Mouse (Mus musculus): ENCODE data around the gene Nnat. TPM values are rescaled to one million over a fixed set of nuclear protein-coding genes. Genes with fewer than 3 reads are reported as not detected.

Gene Nnat
- polyA plus RNA-seq, 1 experiment from 2014 or later, result 227 TPM

DNA sequence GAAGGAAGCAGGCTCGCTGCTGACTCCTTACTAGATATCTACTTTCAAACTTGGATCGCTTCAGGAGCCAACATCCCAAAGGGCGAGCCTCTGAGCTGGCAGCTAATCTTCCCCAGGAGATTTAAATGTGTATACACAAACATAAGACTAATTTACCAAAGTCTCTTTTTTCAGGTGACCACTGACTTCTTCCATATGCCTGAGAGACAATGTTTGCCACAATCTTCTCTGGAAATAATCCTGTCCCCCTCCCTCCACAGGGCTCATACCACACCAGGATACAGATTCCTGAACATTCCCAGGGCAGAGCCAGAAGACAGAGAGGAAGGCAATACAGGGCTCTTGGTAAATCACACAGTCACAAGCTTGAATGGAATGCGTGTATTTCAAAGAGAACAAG is 4.8 kb downstream of the Nnat start:
- Histone ChIP-seq H3K9ac (replicated peaks; ENCODE audit: low read length) (0 out of 2 replicates have a peak overlapping the region, but pooled peaks have one; percentile 93), H3K27ac (ENCODE audit: low read length) (no peak overlapping the region), H3K9me3 (ENCODE audit: low read length) (peaks cover 16% of the 10 kb centered on the region), H3K4me2 (replicated peaks; ENCODE audit: low read depth, low read length) (peak overlapping the region; percentile 89; the same call in 1 of the 2 replicates), H3K4me3 (ENCODE audit: low read length) (peak overlapping the region; percentile 95; the same call in 1 of the 2 replicates), H3K4me1 (ENCODE audit: insufficient read depth, low read length) (peaks cover 23% of the 10 kb centered on the region), H3K27me3 (ENCODE audit: insufficient read depth, low read length) (no peaks in the 10 kb centered on the region), H3K36me3 (ENCODE audit: insufficient read depth, low read length) (peaks cover 31% of the 10 kb centered on the region)
- no peak for ATAC-seq (ENCODE audit: low FRiP score, low TSS enrichment)
- WGBS, result 76% methylated on average over 4 of the region's 4 CpGs

DNA sequence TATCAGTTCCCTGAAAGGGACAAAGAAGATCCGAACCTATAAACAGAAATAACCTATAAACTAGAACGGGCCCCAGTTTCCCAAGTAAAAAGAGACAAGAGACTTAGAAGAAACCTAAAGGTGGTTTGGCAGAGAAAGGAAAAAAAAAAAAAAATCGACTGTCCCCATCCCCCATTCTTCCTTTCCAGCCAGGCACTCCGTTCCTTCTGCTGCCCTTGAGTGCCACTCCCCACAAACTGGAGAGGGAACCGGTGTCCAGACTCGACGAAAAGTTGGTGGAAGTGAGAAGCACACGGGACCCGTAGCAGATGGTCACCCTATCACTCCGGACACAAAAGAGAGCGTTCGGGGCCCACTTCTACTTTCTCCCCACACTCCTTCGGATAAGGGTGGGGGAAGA is 5.6 kb downstream of the Nnat start:
- no peak for ATAC-seq (ENCODE audit: low FRiP score, low TSS enrichment)
- peak overlapping the region; percentile 96; the same call in 1 of the 2 replicates for H3K27ac ChIP-seq (ENCODE audit: low read length)
- H3K4me2 ChIP-seq (replicated peaks; ENCODE audit: low read depth, low read length), result peak overlapping the region; percentile 89
- H3K4me1 ChIP-seq (ENCODE audit: insufficient read depth, low read length), result peaks cover 23% of the 10 kb centered on the region
- peaks cover 23% of the 10 kb centered on the region for H3K36me3 ChIP-seq (ENCODE audit: insufficient read depth, low read length)
- WGBS, result 5% methylated on average over 13 of the region's 13 CpGs
- H3K27me3 ChIP-seq (ENCODE audit: insufficient read depth, low read length), result no peaks in the 10 kb centered on the region
- peaks cover 9% of the 10 kb centered on the region for H3K9me3 ChIP-seq (ENCODE audit: low read length)
- peak overlapping the region; percentile 93 for H3K9ac ChIP-seq (replicated peaks; ENCODE audit: low read length)
- peak overlapping the region; percentile 95 for H3K4me3 ChIP-seq (ENCODE audit: low read length)

DNA sequence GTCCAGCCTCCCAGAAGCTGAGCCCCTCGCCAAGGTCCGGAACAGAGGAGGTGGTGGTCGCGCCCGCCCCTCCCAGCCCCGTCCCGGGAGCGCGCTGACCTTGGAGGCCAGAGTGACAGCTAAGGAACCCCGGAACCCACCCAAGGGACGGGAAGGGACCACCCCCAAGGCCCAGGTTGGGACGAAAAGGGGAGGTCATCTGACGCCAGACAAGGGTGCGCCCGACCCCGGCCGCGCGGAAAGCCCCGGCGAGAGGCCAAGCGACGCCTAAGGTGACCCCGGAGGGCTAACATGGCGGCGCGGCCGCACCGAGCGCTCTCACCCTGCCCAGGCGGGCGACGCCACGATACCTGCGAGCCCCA is 6.0 kb downstream of the Nnat start:
- Histone ChIP-seq H3K27me3 (ENCODE audit: insufficient read depth, low read length) (no peaks in the 10 kb centered on the region), H3K27ac (ENCODE audit: low read length) (peak overlapping the region; percentile 96), H3K4me2 (replicated peaks; ENCODE audit: low read depth, low read length) (peak overlapping the region; percentile 89), H3K4me1 (ENCODE audit: insufficient read depth, low read length) (peaks cover 23% of the 10 kb centered on the region), H3K9ac (replicated peaks; ENCODE audit: low read length) (peak overlapping the region; percentile 93), H3K36me3 (ENCODE audit: insufficient read depth, low read length) (peaks cover 23% of the 10 kb centered on the region), H3K9me3 (ENCODE audit: low read length) (peaks cover 9% of the 10 kb centered on the region), H3K4me3 (ENCODE audit: low read length) (peak overlapping the region; percentile 95)
- WGBS, result under 1% methylated on average over 33 of the region's 35 CpGs
- ATAC-seq (ENCODE audit: low FRiP score, low TSS enrichment), result no peak; the same call in 1 of the 2 replicates

DNA sequence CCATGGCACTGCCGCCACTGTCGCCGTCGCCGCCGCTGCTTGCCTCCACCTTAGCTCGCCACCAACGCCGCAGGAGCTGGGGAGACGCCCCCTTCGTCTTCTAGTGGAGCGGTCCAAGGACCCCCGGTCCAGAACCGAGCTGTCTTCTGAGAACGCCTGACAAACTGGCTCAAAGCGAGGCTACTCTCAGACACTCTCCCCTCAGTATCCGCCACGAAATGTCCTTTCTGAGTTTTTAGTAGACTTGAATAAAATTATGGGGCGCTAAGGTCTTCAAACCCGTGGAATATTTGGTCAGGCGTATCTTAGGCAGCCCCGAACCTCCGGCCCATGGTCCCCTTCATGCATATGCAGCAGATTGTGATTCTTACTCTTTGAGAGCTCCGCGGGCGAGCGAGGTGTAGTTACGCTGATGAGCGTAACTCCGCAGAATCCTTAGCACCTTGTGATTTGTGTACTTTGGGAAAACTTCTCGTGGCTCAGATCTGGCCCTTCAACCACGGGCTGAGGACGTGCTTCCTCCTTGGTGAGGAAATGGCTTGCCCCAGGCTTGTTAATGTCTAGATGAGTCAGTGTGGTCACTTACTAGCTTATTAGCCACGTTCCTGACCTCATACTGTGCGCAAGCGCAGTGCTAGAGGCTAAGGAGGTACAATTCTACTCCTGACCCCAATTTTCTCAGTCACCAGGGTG is 6.5 kb downstream of the Nnat start:
- Histone ChIP-seq H3K36me3 (ENCODE audit: insufficient read depth, low read length) (peaks cover 18% of the 10 kb centered on the region), H3K4me2 (replicated peaks; ENCODE audit: low read depth, low read length) (peak overlapping the region; percentile 89), H3K9ac (replicated peaks; ENCODE audit: low read length) (peak overlapping the region; percentile 93), H3K27ac (ENCODE audit: low read length) (peak overlapping the region; percentile 96), H3K4me3 (ENCODE audit: low read length) (peak overlapping the region; percentile 95), H3K27me3 (ENCODE audit: insufficient read depth, low read length) (no peaks in the 10 kb centered on the region), H3K9me3 (ENCODE audit: low read length) (peaks cover 4% of the 10 kb centered on the region), H3K4me1 (ENCODE audit: insufficient read depth, low read length) (peaks cover 22% of the 10 kb centered on the region)
- under 1% methylated on average over 36 of the region's 36 CpGs for WGBS
- peak; percentile 82 for ATAC-seq (ENCODE audit: low FRiP score, low TSS enrichment)

DNA sequence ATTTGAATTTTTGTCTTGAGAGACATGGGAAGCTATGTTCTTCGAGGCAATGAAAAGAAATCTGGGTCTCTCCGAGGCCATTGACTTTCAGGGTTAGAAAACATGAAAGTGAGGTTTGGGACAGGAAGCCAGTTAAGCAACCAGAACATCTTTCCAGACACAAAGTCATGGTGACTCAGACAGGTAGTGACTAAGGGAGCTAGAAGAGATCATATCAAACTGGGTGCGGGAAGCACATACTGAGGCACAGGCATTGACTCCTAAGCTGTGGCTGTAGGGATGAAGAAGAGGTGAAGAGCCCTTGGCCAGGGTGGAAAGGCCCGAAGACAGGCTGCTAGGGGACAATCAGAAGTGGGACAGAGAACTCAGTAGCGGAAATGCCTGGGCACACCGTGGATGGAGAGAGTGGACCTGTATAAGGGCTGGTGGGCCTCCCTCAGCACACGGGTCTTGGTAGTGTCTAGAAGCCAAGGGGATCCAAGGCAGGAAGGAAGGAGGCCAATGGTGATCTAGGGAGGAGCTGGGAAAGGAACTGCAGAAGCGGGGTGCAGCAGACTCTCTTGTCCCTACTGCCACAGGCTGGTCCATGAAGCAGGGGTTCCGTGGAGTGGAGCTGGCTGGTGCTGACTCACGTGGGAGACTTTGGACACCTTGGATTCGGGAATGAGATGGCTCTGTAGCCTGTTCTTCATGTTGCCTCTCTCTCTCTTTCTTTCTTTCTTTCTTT is 7.5 kb downstream of the Nnat start:
- no peak for ATAC-seq (ENCODE audit: low FRiP score, low TSS enrichment)
- Histone ChIP-seq H3K4me3 (ENCODE audit: low read length) (peak overlapping the region; percentile 95), H3K36me3 (ENCODE audit: insufficient read depth, low read length) (peaks cover 8% of the 10 kb centered on the region), H3K9ac (replicated peaks; ENCODE audit: low read length) (peak overlapping the region; percentile 93), H3K27me3 (ENCODE audit: insufficient read depth, low read length) (no peaks in the 10 kb centered on the region), H3K4me2 (replicated peaks; ENCODE audit: low read depth, low read length) (peak overlapping the region; percentile 89), H3K9me3 (ENCODE audit: low read length) (no peaks in the 10 kb centered on the region; the same call in 1 of the 2 replicates), H3K27ac (ENCODE audit: low read length) (no peak overlapping the region; the same call in 1 of the 2 replicates), H3K4me1 (ENCODE audit: insufficient read depth, low read length) (peaks cover 18% of the 10 kb centered on the region)
- WGBS, result 84% methylated on average over 11 of the region's 11 CpGs

DNA sequence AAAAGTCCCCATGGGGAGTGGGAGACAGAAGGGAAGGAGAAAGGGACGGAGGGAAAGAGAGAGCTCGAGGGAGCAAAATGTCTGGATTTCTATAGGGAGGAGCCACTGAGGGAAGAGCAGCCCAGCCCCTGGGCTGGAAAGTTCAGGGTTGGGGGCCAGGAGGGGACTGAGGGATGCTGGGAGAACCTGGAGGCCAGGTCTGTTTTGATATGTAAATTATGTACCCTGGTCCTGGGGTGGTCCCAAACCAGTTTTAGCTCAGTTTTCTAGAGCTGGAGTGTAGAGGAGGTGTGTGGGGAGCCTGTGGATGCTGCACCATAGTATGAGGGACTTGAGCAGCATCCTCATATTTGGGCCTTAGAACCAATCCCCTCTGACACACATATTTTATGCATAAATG is 9.0 kb downstream of the Nnat start:
- Histone ChIP-seq H3K4me2 (replicated peaks; ENCODE audit: low read depth, low read length) (no peak overlapping the region), H3K27ac (ENCODE audit: low read length) (no peak overlapping the region), H3K4me1 (ENCODE audit: insufficient read depth, low read length) (peaks cover 18% of the 10 kb centered on the region), H3K36me3 (ENCODE audit: insufficient read depth, low read length) (no peaks in the 10 kb centered on the region; the same call in 1 of the 2 replicates), H3K9ac (replicated peaks; ENCODE audit: low read length) (no peak overlapping the region), H3K9me3 (ENCODE audit: low read length) (no peaks in the 10 kb centered on the region), H3K4me3 (ENCODE audit: low read length) (no peak overlapping the region), H3K27me3 (ENCODE audit: insufficient read depth, low read length) (no peaks in the 10 kb centered on the region)
- ATAC-seq (ENCODE audit: low FRiP score, low TSS enrichment), result no peak
- 33% methylated on average over 2 of the region's 2 CpGs for WGBS

DNA sequence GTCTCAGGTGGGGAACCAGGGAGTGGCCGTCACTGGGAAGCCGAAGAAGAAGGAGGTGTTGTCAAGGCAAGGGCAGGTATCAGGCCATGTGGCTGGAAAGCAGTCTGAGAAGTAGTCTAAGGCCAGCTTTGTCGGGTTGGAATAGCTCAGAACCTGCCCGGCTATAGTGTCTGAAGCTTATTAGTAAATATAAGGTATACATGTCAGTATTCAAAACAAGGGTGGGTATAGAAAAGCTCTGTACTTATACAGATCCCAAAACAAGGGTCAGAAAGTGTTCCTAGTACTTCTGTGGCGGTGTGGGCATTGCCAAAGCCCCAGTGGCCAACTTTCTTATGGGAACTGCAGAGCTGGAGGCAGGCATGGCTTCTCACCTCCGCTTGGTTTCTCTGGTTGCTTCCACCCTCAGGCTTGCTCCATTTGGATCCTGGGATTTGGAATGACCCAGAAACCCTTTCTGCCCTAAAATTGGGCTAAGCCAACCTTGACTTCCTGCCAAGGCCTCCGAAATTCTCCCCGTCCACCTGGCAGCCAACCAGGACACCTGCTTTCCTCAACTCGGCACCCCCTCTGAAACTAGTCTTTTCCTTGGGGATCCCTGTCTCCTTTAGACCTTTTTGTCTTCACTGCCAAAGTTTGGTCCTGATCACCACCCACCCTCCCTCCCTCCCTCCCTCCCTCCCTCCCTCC is 10.1 kb downstream of the Nnat start:
- Histone ChIP-seq H3K9me3 (ENCODE audit: low read length) (no peaks in the 10 kb centered on the region), H3K36me3 (ENCODE audit: insufficient read depth, low read length) (no peaks in the 10 kb centered on the region), H3K27me3 (ENCODE audit: insufficient read depth, low read length) (no peaks in the 10 kb centered on the region), H3K4me2 (replicated peaks; ENCODE audit: low read depth, low read length) (no peak overlapping the region), H3K4me1 (ENCODE audit: insufficient read depth, low read length) (peaks cover 13% of the 10 kb centered on the region), H3K27ac (ENCODE audit: low read length) (no peak overlapping the region), H3K4me3 (ENCODE audit: low read length) (no peak overlapping the region), H3K9ac (replicated peaks; ENCODE audit: low read length) (no peak overlapping the region)
- WGBS, result 64% methylated on average over 9 of the region's 9 CpGs
- no peak for ATAC-seq (ENCODE audit: low FRiP score, low TSS enrichment)

DNA sequence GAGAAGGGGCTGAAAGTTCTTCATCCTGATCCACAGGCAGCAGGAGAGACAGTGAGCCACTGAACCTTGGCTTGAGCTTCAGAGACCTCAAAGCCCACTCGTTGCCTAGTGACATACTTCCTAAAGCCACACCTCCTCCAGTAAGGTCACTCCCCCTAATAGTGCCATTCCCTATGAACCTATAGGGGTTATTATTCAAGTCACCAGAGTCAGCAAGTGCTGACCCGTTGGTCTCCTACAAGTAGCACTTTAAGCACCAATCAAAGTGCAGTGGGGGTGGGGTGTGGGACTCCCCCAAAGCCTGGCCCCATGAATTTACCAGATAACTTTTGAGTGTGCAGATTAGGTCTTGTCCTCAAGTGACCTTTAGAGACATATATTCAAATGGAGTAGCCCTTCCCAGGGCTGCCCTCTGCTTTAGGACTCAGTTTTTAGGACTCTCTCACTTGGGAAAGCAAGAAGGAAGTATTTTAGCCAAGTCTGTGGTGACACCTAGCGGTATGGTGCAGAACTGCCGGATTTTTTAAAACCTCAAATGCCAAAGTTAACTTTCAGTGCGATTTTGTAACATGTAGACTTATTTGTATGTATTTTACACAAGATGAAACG is 11.4 kb downstream of the Nnat start, which contains the start of gene Blcap:
Blcap (minus strand) TSS at position 51 of the 609 bp plus-strand sequence.
- ATAC-seq (ENCODE audit: low FRiP score, low TSS enrichment), result peak; percentile 44
- H3K4me3 ChIP-seq (ENCODE audit: low read length), result no peak within 1 kb of the TSS

DNA sequence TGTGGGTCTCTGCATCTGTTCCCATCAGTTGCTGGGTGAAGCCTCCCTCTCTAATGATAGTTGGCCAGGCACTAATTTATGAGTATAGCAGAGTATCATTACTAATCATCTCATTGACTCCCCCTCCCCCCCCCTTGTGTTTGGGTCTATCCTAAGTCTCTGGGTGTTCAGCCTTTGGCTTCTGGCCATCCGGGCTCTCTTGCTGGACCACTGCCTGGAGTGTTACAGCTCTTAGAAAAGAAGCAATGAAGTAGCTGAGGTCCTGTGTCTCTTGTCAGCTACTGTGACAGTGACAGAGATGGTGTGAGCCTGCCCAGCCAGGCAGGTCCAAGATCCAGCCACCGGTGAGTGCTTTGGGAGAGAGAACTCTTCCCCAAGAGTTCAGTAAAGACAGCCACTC is 12.9 kb downstream of the Nnat start:
- H3K27ac ChIP-seq (ENCODE audit: low read length), result no peak overlapping the region
- 68% methylated on average over 2 of the region's 2 CpGs for WGBS
- no peaks in the 10 kb centered on the region for H3K9me3 ChIP-seq (ENCODE audit: low read length)

More for the DNA sequence above, 11.4 kb downstream of the Nnat start, which contains the start of gene Blcap:
- WGBS, result 7% methylated on average over 6 of the region's 6 CpGs
- Histone ChIP-seq H3K4me2 (replicated peaks; ENCODE audit: low read depth, low read length) (no peak within 1 kb of the TSS), H3K4me1 (ENCODE audit: insufficient read depth, low read length) (peaks cover 7% of the 10 kb centered on the region), H3K36me3 (ENCODE audit: insufficient read depth, low read length) (no peaks in the 10 kb centered on the region), H3K27ac (ENCODE audit: low read length) (no peak within 1 kb of the TSS), H3K9me3 (ENCODE audit: low read length) (no peaks in the 10 kb centered on the region), H3K9ac (replicated peaks; ENCODE audit: low read length) (no peak within 1 kb of the TSS), H3K27me3 (ENCODE audit: insufficient read depth, low read length) (no peaks in the 10 kb centered on the region)

More for the DNA sequence above, 12.9 kb downstream of the Nnat start:
- Histone ChIP-seq H3K4me1 (ENCODE audit: insufficient read depth, low read length) (no peaks in the 10 kb centered on the region), H3K4me3 (ENCODE audit: low read length) (no peak overlapping the region), H3K9ac (replicated peaks; ENCODE audit: low read length) (no peak overlapping the region), H3K4me2 (replicated peaks; ENCODE audit: low read depth, low read length) (no peak overlapping the region), H3K36me3 (ENCODE audit: insufficient read depth, low read length) (no peaks in the 10 kb centered on the region), H3K27me3 (ENCODE audit: insufficient read depth, low read length) (no peaks in the 10 kb centered on the region)
- no peak for ATAC-seq (ENCODE audit: low FRiP score, low TSS enrichment)
